Mouse (Mus musculus) ES-E14 (cell line): ENCODE measurements around the gene Usp8.

ENCODE experiments used
- CHD2 ChIP-seq: IDR thresholded peaks from 2 replicates; pipeline ENCODE4 v1.6.1; 2014; ENCODE audit warnings: mild to moderate bottlenecking, low read depth, low read length, inconsistent platforms
- MAFK ChIP-seq: IDR thresholded peaks from 2 replicates; pipeline ENCODE4 v1.6.1; 2014; ENCODE audit warnings: mild to moderate bottlenecking, low read depth, low read length, inconsistent platforms; ENCODE audit not compliant: insufficient read depth
- ZNF384 ChIP-seq: IDR thresholded peaks from 2 replicates; pipeline ENCODE4 v1.6.1; 2012; ENCODE audit warnings: low read depth, low read length, inconsistent platforms

- TF ChIP-seq ZNF384 (no peak), CHD2 (no peak), MAFK (peak; percentile 60; the same call in 1 of the 2 replicates)
These were observed 85.5 kb downstream of the Usp8 start for GRCm38 (mm10) chr2:126792611-126793010.
